Mouse (Mus musculus) neural tube, embryonic 12.5 days (tissue): ENCODE data around the gene Exosc5. TPM values are rescaled to one million over a fixed set of nuclear protein-coding genes. Genes with fewer than 3 reads are reported as not detected.

ENCODE experiments used
- ATAC-seq: fragments of 200-750 bp; cut with Nextera tagmentation; 2 replicates; pipeline ENCODE4 v1.8.0; 2017; ENCODE audit warnings: low read depth, mild to moderate bottlenecking, moderate TSS enrichment, moderate library complexity; ENCODE audit not compliant: low FRiP score
- H3K27ac ChIP-seq: fragments of 300-500 bp; sonication (generic); 2 replicates; pipeline ENCODE4 v1.5.1; 2016
- H3K27me3 ChIP-seq: fragments of 300-500 bp; sonication (generic); replicated peaks from 2 replicates; pipeline ENCODE4 v1.6.1; 2016; ENCODE audit warnings: mild to moderate bottlenecking
- H3K36me3 ChIP-seq: fragments of 300-500 bp; sonication (generic); 2 replicates; pipeline ENCODE4 v1.6.1; 2016; ENCODE audit warnings: mild to moderate bottlenecking
- H3K4me1 ChIP-seq: fragments of 300-500 bp; sonication (generic); 2 replicates; pipeline ENCODE4 v1.6.1; 2016
- H3K4me2 ChIP-seq: fragments of 300-500 bp; sonication (generic); replicated peaks from 2 replicates; pipeline ENCODE4 v1.6.1; 2016; ENCODE audit warnings: mild to moderate bottlenecking
- H3K4me3 ChIP-seq: fragments of 300-500 bp; sonication (generic); 2 replicates; pipeline ENCODE4 v1.5.1; 2016
- H3K9ac ChIP-seq: fragments of 300-500 bp; sonication (generic); 2 replicates; pipeline ENCODE4 v1.6.1; 2016; ENCODE audit warnings: mild to moderate bottlenecking
- H3K9me3 ChIP-seq: fragments of 300-500 bp; sonication (generic); 2 replicates; pipeline ENCODE4 v1.6.1; 2016; ENCODE audit warnings: mild to moderate bottlenecking
- WGBS: fragments of 180-500 bp; shearing (Covaris S2); methylation state at CpG from one replicate; pipeline ENCODE4 v1.1.7; 2016; 5-methylcytosine and 5-hydroxymethylcytosine counted together
- polyA plus RNA-seq: library from polyadenylated mRNA; unstranded; fragments of >200 nt; fragmentation: Nextera tagmentation; extraction: Ambion mirVana; gene quantifications from 2 replicates; pipeline ENCODE4 v1.2.1, GENCODE M21; 2016

Gene Exosc5
- polyA plus RNA-seq, 1 experiment from 2014 or later: 55.2 TPM

DNA sequence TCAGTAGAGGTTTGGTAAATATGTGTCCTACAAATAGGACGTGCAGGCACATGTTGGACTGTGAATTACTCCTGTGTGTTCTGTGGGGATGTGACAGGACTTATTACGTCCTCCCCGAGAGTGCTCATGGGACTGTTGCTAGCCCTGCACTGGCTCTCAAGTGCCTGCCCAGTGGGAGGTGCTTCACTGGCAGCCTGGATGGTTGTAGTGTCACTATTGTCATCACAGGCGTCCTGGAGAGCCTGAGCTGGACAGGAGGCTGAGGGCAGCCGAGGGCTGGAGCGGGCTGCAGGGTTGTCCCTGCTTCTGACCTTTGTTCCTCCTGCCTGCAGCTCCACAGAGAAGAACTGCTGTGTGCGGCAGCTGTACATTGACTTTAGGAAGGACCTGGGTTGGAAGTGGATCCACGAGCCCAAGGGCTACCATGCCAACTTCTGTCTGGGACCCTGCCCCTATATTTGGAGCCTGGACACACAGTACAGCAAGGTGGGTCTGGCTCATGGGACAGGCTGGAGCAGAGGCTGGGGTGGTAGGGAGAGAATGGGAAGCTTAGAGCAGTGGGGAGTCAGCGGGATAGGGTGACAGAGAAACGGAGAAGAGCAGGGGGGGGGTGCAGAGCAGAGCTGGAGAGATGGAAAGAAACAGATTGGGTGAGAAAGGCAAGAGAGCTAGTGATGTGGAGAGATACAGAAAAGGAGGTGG, 45.0 kb downstream of the Exosc5 start:
- no peak overlapping the region for H3K27ac ChIP-seq
- ATAC-seq: 0 out of 2 replicates have a peak, but pooled peaks have one; percentile 23
- no peaks in the 10 kb centered on the region for H3K36me3 ChIP-seq
- H3K9me3 ChIP-seq: no peaks in the 10 kb centered on the region; the same call in 1 of the 2 replicates
- H3K9ac ChIP-seq: no peak overlapping the region
- peaks cover 4% of the 10 kb centered on the region for H3K27me3 ChIP-seq
- H3K4me1 ChIP-seq: peaks cover 17% of the 10 kb centered on the region
- H3K4me3 ChIP-seq: peak overlapping the region; percentile 0; the same call in 1 of the 2 replicates
- WGBS: 19% methylated on average over 10 of the region's 10 CpGs
- H3K4me2 ChIP-seq: peak overlapping the region; percentile 68

DNA sequence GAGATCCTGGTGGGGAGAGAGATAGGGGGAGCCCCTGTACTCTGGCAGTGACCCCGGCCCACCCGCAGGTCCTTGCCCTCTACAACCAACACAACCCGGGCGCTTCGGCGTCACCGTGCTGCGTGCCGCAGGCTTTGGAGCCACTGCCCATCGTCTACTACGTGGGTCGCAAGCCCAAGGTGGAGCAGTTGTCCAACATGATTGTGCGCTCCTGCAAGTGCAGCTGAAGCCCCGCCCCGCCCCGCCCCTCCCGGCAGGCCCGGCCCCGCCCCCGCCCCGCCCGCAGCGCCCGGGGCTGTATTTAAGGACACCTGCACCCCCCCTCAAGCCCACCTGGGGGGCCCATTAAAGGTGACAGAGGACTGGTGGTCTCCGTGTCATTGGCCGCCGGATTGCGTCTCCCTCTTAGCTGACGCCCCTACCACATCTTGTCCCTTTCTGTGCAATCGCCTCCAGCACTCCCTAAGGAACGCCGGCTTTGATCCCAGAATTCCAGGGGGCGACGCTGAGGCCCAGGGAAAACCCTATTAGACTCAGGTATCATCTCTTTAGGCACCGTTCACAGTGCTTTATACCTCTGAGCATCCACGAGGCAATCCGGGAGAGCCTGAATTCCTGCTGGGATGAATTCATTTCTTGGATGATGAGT, 45.9 kb downstream of the Exosc5 start:
- no peaks in the 10 kb centered on the region for H3K36me3 ChIP-seq
- H3K27me3 ChIP-seq: peaks cover 4% of the 10 kb centered on the region
- H3K4me2 ChIP-seq: peak overlapping the region; percentile 68
- H3K9ac ChIP-seq: peak overlapping the region; percentile 45; the same call in 1 of the 2 replicates
- peak overlapping the region; percentile 33 for H3K4me3 ChIP-seq
- peak; percentile 51; the same call in 1 of the 2 replicates for ATAC-seq
- WGBS: 2% methylated on average over 33 of the region's 37 CpGs
- H3K4me1 ChIP-seq: peaks cover 18% of the 10 kb centered on the region
- H3K27ac ChIP-seq: no peak overlapping the region
- no peaks in the 10 kb centered on the region; the same call in 1 of the 2 replicates for H3K9me3 ChIP-seq

DNA sequence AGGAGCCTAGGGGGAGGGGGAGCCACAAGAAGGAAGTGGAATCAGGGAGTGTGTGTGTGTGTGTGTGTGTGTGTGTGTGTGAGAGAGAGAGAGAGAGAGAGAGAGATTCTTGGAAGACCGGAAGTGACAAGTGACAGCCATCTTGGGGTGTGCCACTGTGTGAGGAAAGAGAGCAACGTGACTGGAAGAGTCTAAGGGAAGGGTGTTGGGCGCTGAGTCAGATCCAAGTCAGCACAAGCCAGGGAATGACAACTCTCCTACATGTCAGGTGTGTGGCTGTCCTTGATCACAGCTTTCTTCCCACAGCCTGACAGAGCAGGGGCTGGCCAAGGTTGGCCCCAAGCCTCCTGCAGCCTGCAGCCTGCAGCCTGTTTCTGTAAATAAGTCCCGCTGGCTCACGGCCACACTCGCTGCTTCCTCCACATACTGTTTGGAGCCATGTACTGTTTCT, 46.9 kb downstream of the Exosc5 start:
- no peak for ATAC-seq
- H3K4me2 ChIP-seq: no peak overlapping the region
- H3K9me3 ChIP-seq: no peaks in the 10 kb centered on the region; the same call in 1 of the 2 replicates
- peaks cover 28% of the 10 kb centered on the region for H3K4me1 ChIP-seq
- H3K27me3 ChIP-seq: peaks cover 4% of the 10 kb centered on the region
- H3K27ac ChIP-seq: no peak overlapping the region
- no peak overlapping the region for H3K4me3 ChIP-seq
- no peak overlapping the region for H3K9ac ChIP-seq
- WGBS: 64% methylated on average over 6 of the region's 6 CpGs
- no peaks in the 10 kb centered on the region for H3K36me3 ChIP-seq

DNA sequence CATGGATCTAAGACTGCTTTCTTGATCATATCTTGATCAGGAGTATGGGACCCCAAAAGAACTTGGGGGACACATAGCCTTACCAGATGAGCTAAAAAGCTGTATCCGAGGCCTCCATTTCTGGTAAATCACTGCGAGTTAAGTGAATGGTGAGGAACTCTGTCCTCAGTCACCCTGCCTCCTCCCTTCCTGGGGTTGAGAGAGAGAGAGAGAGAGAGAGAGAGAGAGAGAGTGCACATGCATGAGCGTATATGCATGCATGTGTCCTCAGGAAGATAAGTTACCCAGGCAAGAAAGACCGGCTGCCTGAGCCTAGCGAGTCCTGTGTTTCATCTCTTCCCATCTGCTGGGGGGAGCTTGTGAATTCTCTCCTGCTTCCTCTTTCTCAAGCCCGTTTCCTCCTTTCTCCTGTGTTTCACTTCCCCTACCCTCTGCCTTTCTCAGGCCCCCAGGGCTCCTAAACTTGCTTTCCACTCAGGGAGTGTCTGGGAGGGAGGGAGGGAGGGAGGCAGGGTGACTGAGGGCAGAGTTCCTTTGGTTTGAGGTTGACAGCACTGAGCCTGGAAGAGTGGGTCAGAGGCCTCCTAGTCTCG, 47.7 kb downstream of the Exosc5 start:
- H3K9me3 ChIP-seq: no peaks in the 10 kb centered on the region
- peaks cover 36% of the 10 kb centered on the region for H3K4me1 ChIP-seq
- H3K4me2 ChIP-seq: no peak overlapping the region
- 62% methylated on average over 7 of the region's 7 CpGs for WGBS
- no peaks in the 10 kb centered on the region for H3K36me3 ChIP-seq
- H3K4me3 ChIP-seq: no peak overlapping the region
- H3K9ac ChIP-seq: no peak overlapping the region
- no peak overlapping the region for H3K27ac ChIP-seq
- ATAC-seq: no peak
- peaks cover 4% of the 10 kb centered on the region for H3K27me3 ChIP-seq

DNA sequence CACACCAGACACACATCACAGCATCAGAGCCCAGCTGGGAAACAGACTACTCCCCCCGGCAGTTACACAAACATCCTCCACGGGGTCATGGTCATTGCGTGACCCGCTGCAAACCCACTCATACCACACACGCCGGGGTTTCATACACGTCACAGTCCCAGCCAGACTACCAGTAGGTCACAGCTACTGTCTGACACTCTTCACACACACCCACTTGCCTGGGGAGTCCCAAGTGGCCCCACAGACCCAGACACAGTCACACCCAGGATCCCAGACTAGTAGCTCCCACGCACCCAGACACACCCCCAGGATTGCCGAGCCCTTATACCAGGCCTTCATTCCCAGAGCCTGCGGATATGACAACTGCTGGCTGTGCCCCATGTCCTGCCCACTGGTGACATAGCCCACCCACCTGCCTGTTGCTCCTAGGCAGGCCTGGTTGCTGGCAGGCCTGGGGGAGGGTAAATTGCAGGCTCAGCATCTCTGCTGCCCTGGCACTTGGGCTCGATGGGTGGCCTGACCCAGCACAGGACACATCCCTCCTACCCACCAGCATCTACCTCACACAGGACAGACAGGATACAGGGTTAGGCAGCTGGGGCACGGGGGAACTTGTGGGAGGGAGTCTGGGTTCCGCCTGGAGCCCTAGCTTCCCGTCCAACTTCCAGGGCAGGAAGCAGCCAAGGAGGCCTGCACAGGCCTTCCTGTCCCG, 48.8 kb downstream of the Exosc5 start:
- no peak overlapping the region for H3K4me2 ChIP-seq
- peaks cover 4% of the 10 kb centered on the region for H3K27me3 ChIP-seq
- no peak overlapping the region for H3K4me3 ChIP-seq
- H3K27ac ChIP-seq: no peak overlapping the region
- H3K4me1 ChIP-seq: peaks cover 46% of the 10 kb centered on the region
- no peak for ATAC-seq
- H3K9ac ChIP-seq: no peak overlapping the region
- peaks cover 6% of the 10 kb centered on the region for H3K36me3 ChIP-seq
- H3K9me3 ChIP-seq: no peaks in the 10 kb centered on the region
- 60% methylated on average over 15 of the region's 15 CpGs for WGBS

DNA sequence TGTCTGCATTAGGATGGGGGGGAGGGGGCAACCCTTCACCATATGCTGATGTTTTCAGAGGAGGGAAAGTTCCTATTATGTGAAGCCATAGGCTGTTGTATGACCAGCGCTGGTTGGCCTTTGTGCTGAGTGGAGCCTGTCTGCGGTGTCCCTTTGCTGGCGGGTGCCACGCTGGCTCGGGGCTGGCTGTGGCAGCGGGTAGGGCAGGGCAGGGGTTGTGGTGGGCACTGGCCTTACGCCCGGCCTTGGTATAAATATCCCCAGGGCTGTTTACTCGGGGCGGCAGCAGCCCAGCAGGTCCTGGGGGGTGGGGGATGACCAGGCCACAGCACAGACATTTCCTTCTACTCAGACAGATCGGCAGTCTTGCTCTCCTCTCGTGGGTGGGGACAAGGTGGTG, 51.0 kb downstream of the Exosc5 start:
- 18% methylated on average over 12 of the region's 12 CpGs for whole genome bisulfite sequencing
- H3K9me3 ChIP-seq: no peaks in the 10 kb centered on the region
- H3K4me2 ChIP-seq: peak overlapping the region; percentile 7; the same call in 1 of the 2 replicates
- no peak overlapping the region for H3K27ac ChIP-seq
- H3K36me3 ChIP-seq: peaks cover 28% of the 10 kb centered on the region
- no peak overlapping the region for H3K9ac ChIP-seq
- ATAC-seq: no peak
- H3K4me1 ChIP-seq: peaks cover 32% of the 10 kb centered on the region
- no peak overlapping the region for H3K4me3 ChIP-seq
- H3K27me3 ChIP-seq: no peaks in the 10 kb centered on the region; the same call in none of the 2 replicates

DNA sequence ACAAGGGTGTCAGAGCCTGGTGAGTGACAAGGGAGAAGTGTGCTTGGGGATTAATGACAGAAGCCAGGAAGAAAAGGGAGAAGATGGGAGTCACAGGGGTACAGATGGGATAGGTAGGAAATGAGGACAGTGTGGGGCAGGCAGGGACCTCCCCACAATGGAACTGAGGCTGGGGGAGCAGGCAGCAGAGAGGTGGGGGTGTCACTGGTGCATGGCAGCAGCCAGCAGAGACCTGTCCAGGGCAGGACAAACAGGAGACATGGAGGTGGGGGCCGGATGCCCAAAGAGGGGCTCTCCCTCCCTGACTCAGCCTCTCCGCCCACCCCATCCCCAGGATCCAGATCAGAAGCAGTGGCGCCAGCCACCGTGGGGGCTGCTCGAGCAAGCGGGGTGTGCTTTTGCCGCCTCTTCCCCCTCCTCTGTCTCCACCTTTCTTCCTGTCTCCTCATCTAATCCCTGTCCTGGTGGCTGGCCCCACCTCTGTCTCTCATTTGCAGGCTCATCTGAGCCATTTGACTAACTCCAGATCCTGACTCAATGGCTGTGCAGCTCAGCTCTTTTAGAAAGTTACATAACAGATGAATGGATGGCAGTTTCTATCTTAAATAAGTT, 51.7 kb downstream of the Exosc5 start:
- WGBS: 19% methylated on average over 7 of the region's 7 CpGs
- H3K27ac ChIP-seq: no peak overlapping the region
- no peak overlapping the region for H3K4me3 ChIP-seq
- peaks cover 35% of the 10 kb centered on the region for H3K36me3 ChIP-seq
- peak overlapping the region; percentile 26 for H3K9ac ChIP-seq
- ATAC-seq: peak; percentile 8; the same call in 1 of the 2 replicates
- H3K4me1 ChIP-seq: peaks cover 28% of the 10 kb centered on the region
- H3K9me3 ChIP-seq: no peaks in the 10 kb centered on the region
- peak overlapping the region; percentile 7; the same call in 1 of the 2 replicates for H3K4me2 ChIP-seq
- H3K27me3 ChIP-seq: no peaks in the 10 kb centered on the region; the same call in 1 of the 2 replicates

DNA sequence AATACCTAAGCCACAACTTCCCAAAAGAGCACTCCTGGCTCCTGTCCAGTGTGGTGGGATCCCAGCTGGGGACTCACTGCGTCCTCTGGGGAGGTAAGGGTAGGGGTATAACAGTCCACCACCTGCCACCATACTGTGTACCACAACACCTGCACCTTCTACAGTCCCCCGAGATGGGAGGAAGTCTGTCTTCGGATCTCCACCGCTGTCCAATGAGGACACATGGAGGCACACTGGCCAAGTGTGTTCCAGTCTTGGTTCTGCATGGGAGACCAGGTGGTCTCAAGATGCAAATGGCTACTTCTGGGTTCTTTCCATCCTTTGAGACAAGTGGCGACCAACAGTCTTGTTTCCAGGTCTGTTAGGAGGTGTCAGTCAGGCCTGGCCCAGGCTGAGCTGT, 52.2 kb downstream of the Exosc5 start:
- Histone ChIP-seq H3K27me3 (no peaks in the 10 kb centered on the region; the same call in 1 of the 2 replicates), H3K9ac (no peak overlapping the region), H3K4me1 (peaks cover 28% of the 10 kb centered on the region), H3K4me3 (no peak overlapping the region), H3K27ac (no peak overlapping the region), H3K9me3 (no peaks in the 10 kb centered on the region), H3K4me2 (0 out of 2 replicates have a peak overlapping the region, but pooled peaks have one; percentile 0), H3K36me3 (peaks cover 40% of the 10 kb centered on the region)
- 70% methylated on average over 5 of the region's 5 CpGs for WGBS
- ATAC-seq: 0 out of 2 replicates have a peak, but pooled peaks have one; percentile 38

DNA sequence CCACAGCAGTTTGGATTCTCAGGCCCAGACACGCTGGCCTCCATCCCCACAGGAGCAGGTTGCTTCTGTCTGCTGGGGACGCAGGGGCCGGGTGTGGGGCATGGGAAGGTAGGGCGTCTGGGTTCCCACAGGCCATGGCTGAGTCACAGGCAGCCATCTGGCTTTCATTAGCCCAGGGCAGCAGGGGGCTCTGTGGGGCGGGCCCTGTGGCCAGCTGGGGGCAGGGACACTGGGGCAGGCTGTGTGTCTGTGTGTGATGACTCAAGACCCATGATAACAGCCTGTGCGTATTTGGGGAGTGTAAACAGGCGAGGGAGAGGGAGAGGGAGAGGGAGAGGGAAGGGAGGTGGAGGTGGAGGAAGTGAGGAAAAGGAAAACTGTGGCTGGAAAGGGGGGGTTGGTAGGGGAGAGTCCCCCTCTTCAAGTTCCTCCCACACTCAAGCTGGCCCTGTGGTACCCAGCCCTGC, 52.8 kb downstream of the Exosc5 start:
- no peak overlapping the region for H3K4me3 ChIP-seq
- ATAC-seq: peak; percentile 38
- H3K4me2 ChIP-seq: 0 out of 2 replicates have a peak overlapping the region, but pooled peaks have one; percentile 18
- H3K27me3 ChIP-seq: no peaks in the 10 kb centered on the region; the same call in 1 of the 2 replicates
- peaks cover 28% of the 10 kb centered on the region for H3K4me1 ChIP-seq
- no peaks in the 10 kb centered on the region for H3K9me3 ChIP-seq
- no peak overlapping the region for H3K9ac ChIP-seq
- H3K36me3 ChIP-seq: peaks cover 41% of the 10 kb centered on the region
- peak overlapping the region; percentile 46; the same call in 1 of the 2 replicates for H3K27ac ChIP-seq
- WGBS: 25% methylated on average over 7 of the region's 7 CpGs

DNA sequence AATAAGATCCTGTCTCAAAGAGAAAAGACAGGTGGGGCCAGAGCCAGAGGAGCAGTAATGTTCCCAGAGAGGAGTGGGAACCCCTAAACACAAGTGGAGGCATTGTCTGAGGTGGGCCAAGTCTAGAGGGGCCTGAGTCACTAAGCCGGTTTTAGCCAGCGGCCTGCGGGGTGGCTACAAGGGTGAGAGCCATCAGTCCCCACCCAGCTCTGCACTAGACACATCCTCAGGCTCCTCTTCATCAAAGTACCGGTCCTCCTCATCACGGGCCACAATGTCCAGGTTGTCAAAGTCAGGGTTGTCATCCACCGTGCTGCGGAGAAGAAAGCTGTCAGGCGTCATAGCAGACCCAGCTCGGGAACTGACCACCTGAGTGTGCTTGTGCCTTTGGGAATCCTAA, 53.8 kb downstream of the Exosc5 start:
- no peak overlapping the region for H3K4me2 ChIP-seq
- H3K9me3 ChIP-seq: no peaks in the 10 kb centered on the region
- H3K27me3 ChIP-seq: no peaks in the 10 kb centered on the region
- no peak overlapping the region for H3K27ac ChIP-seq
- WGBS: 90% methylated on average over 9 of the region's 9 CpGs
- no peak overlapping the region for H3K9ac ChIP-seq
- H3K36me3 ChIP-seq: peaks cover 41% of the 10 kb centered on the region
- H3K4me3 ChIP-seq: no peak overlapping the region
- no peak for ATAC-seq
- H3K4me1 ChIP-seq: peaks cover 33% of the 10 kb centered on the region

DNA sequence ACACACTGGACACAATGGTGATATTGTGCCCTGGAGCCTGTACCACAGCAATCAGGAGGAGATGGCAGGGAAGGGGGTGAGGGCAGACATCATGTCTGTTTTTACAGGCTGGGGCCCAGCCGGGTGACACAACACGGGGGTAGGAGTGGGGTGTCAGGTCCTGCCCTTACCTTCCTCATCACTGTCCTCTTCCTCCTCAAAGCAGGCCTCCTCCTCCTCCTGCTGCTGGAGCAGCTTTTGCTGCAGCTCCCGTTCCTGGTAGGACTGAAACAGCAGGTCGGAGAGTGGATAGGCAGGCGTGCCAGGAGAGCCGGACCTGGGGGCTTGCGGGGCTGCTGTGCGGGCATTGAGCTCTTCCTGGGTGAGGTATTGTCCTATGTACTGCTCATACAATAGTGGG, 55.6 kb downstream of the Exosc5 start:
- WGBS: 96% methylated on average over 8 of the region's 8 CpGs
- no peak overlapping the region for H3K4me2 ChIP-seq
- H3K4me3 ChIP-seq: no peak overlapping the region
- no peak overlapping the region for H3K27ac ChIP-seq
- H3K27me3 ChIP-seq: no peaks in the 10 kb centered on the region
- H3K36me3 ChIP-seq: peaks cover 41% of the 10 kb centered on the region
- ATAC-seq: no peak
- H3K9ac ChIP-seq: no peak overlapping the region
- H3K9me3 ChIP-seq: no peaks in the 10 kb centered on the region
- H3K4me1 ChIP-seq: peaks cover 43% of the 10 kb centered on the region
